Mouse (Mus musculus) right cerebral cortex, postnatal 25 days (tissue): Measurements from ENCODE around the gene Nup88.

Experiments
- DNase-seq: peaks from one replicate; pipeline ENCODE4 v3.0.0; 2022

Gene Nup88

GRCm38 (mm10) chr11:70969821-70970559 lies at the start of gene Nup88, which contains the start of gene Rpain:
Gene Nup88, minus strand, starts transcription at chr11:70969973.
Gene Rpain, plus strand, starts transcription at chr11:70970213.
- peak; percentile 91 for DNase-seq

GRCm38 (mm10) chr11:71018416-71019200 lies 48.8 kb upstream of the Nup88 start:
- no peak for DNase-seq

- DNase-seq, result no peak
Measured at GRCm38 (mm10) chr11:71017051-71017450, 47.3 kb upstream of the Nup88 start.

GRCm38 (mm10) chr11:71012743-71013142 lies 43.0 kb upstream of the Nup88 start:
- no peak for DNase-seq

GRCm38 (mm10) chr11:71008321-71008720 lies 38.5 kb upstream of the Nup88 start:
- DNase-seq, result no peak

GRCm38 (mm10) chr11:71007831-71008230 lies 38.1 kb upstream of the Nup88 start:
- no peak for DNase-seq

- no peak for DNase-seq
Measured at GRCm38 (mm10) chr11:71007026-71007425, 37.3 kb upstream of the Nup88 start.

- no peak for DNase-seq
Measured at GRCm38 (mm10) chr11:71005046-71005445, 35.3 kb upstream of the Nup88 start.

- peak; percentile 96 for DNase-seq
Measured at GRCm38 (mm10) chr11:71004316-71004773, 34.6 kb upstream of the Nup88 start, which contains the start of gene Dhx33. Gene Dhx33, minus strand, starts transcription at chr11:71004437.

GRCm38 (mm10) chr11:71003611-71004315 lies 34.0 kb upstream of the Nup88 start:
- DNase-seq, result no peak

GRCm38 (mm10) chr11:71001167-71001566 lies 31.4 kb upstream of the Nup88 start:
- no peak for DNase-seq

- peak; percentile 92 for DNase-seq
Measured at GRCm38 (mm10) chr11:70982557-70983228, 12.9 kb upstream of the Nup88 start, which contains the start of gene C1qbp. Gene C1qbp, minus strand, starts transcription at chr11:70983026.

GRCm38 (mm10) chr11:70982030-70982429 lies 12.3 kb upstream of the Nup88 start:
- DNase-seq, result no peak

GRCm38 (mm10) chr11:70980751-70981510 lies 11.2 kb upstream of the Nup88 start:
- DNase-seq, result no peak

- DNase-seq, result no peak
Measured at GRCm38 (mm10) chr11:70980232-70980631, 10.5 kb upstream of the Nup88 start.

GRCm38 (mm10) chr11:70977293-70977692 lies 7.5 kb upstream of the Nup88 start:
- no peak for DNase-seq

- peak; percentile 17 for DNase-seq
Measured at GRCm38 (mm10) chr11:70975193-70975592, 5.4 kb upstream of the Nup88 start.

- no peak for DNase-seq
Measured at GRCm38 (mm10) chr11:70973947-70974346, 4.2 kb upstream of the Nup88 start.

- no peak for DNase-seq
Measured at GRCm38 (mm10) chr11:70972586-70972985, 2.8 kb upstream of the Nup88 start.

GRCm38 (mm10) chr11:70970560-70971540 lies 1.1 kb upstream of the Nup88 start:
- no peak for DNase-seq
